Mouse (Mus musculus): ENCODE measurements at regions not wholly inside any gene's neighbourhood (a gene's known extent, or its start where the extent isn't known, plus 50 kb on each side); places are given as distances from the start of the nearest gene placed in this dataset.
A peak's percentile ranks its signal among the peaks of the same experiment; 100 is the strongest.

DNA sequence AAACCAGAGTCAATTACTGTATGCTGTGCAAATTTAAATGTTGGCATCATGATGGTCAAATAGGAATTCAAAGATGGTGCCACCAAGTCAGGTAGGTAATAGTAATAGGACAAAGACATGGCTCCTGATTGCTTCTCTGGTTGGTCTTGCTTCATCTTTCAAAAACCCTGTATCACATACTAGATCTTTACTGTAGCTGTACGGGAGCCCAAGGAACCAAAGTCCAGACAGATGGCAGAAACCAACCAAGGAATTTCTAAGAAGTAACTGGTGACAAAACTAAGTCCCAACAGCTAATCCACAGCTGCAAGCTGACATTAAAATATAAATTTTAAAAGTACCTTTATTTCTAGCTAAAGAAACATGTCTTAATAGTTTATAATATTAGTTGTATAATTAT lies 131.7 kb upstream of the Cxxc4 start:
- no peak for DNase-seq (ENCODE audit: low read depth, low spot score)

DNA sequence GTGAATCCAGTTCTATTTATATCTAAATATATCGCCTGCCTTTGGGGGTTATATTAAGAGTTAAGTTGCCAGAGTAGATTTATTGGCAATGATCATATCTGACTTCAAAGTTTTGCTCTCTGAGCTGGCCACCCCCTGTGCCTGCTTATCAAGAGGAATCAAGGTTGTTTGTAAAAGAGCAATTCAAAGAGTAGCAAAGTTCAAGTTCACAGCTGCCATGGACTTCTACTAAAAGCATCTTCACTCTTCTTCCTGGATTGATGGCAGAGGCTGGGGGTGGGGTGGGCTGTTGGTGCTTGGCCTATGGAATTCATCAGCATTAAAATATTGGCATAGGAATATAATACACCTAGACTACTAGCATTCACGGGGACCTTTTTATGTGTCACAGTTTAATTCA lies 131.2 kb upstream of the Cxxc4 start:
- no peak for DNase-seq (ENCODE audit: low read depth, low spot score)

GRCm38 (mm10) chr3:134105567-134105966 lies 130.7 kb upstream of the Cxxc4 start:
- no peak for DNase-seq (ENCODE audit: low read depth, low spot score)

DNA sequence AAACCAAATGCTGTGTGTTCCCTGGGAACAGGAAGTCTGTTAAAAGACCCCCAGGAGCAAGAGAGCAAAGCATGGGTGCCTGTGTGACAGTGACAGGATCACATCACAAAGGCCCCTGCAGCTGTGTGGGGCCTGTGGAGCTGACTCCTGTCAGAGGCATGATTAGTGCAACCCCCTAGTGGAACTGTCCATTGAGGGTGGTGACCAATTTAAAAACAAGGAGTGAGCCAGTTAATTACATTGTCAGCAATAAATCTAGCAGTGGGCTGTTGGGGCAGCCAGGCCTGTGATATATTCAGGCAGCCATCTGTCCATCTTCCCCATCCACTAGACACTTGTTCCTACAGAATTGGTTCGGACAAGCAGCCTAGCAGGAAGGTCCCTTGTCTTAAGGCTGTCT lies 121.8 kb upstream of the Cxxc4 start:
- no peak for DNase-seq (ENCODE audit: low read depth, low spot score)

DNA sequence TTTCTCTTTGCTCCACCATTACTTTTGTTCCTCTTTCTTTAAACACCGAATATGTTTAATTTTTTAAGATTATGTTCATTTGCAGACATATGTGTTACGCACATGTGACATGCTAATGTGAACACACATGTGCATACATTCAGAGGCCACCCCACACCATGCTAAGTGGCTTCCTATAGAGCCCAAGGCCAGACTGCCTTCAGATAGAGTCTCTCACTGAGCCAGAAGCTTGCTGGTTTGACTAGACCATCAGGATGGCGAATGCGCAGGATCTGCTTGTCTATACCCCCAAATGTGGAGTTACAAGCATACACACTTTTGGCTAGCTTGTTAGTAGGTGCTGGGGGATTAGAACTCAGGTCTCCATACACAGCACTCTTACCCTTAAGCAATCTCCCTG lies 121.3 kb upstream of the Cxxc4 start:
- no peak for DNase-seq (ENCODE audit: low read depth, low spot score)

GRCm38 (mm10) chr3:134118898-134119297 lies 117.4 kb upstream of the Cxxc4 start:
- DNase-seq (ENCODE audit: low read depth, low spot score) = no peak

DNA sequence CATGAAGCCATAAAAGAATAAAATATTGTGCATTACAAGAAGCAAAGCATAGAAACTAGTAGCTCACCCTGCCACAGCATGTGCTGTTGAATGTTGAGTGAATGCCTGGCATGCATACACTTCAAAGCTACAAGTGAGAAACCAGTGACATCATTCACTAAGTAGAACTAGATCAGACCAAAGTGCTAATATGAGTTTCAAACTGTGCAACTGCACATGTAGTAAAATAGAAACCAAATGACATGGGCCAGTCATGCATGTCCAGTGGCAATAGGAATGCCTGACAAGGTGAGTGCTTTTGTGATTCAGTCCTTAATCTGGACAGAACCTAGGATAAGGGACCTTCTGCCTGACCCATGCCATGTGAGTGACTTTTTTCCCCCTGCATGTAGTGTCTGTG lies 111.3 kb upstream of the Cxxc4 start:
- DNase-seq (ENCODE audit: low read depth, low spot score) = no peak

GRCm38 (mm10) chr3:134130412-134130811 lies 105.9 kb upstream of the Cxxc4 start:
- DNase-seq (ENCODE audit: low read depth, low spot score) = no peak

GRCm38 (mm10) chr3:134145251-134145650 lies 91.0 kb upstream of the Cxxc4 start:
- no peak for DNase-seq (ENCODE audit: low read depth, low spot score)

DNA sequence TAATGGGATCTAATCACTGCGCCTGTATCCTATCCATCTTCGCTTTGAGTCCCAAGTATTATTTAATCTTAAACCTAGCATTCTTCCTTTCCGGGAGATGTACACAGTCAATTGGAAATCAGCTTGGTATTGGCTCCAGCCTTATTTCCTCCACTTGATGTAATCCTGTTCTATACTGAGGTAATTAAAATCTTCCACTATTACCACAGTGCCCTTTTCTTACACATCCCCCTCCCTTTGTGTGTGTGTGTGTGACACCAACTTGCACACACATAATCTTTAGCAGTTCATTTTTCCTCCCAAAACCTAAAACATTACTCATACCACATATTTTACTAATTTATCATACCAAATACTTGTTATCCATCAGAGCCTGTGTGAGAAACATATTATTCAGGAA lies 90.3 kb upstream of the Cxxc4 start:
- no peak for DNase-seq (ENCODE audit: low read depth, low spot score)

GRCm38 (mm10) chr3:134146373-134147224 lies 89.7 kb upstream of the Cxxc4 start:
- DNase-seq (ENCODE audit: low read depth, low spot score) = peak; percentile 22

- no peak for DNase-seq (ENCODE audit: low read depth, low spot score)
Measured at GRCm38 (mm10) chr3:134162288-134162687, 74.0 kb upstream of the Cxxc4 start.

- no peak for DNase-seq (ENCODE audit: low read depth, low spot score)
Measured at GRCm38 (mm10) chr3:134169922-134170321, 66.4 kb upstream of the Cxxc4 start.

- no peak for DNase-seq (ENCODE audit: low read depth, low spot score)
Measured at GRCm38 (mm10) chr3:134172357-134172756, 63.9 kb upstream of the Cxxc4 start.

- DNase-seq (ENCODE audit: low read depth, low spot score) = no peak
Measured at GRCm38 (mm10) chr3:134178491-134179054, 57.7 kb upstream of the Cxxc4 start.

GRCm38 (mm10) chr3:134184042-134184441 lies 52.2 kb upstream of the Cxxc4 start:
- DNase-seq (ENCODE audit: low read depth, low spot score) = no peak

All from R1 (cell line).